Mouse (Mus musculus): ENCODE results near the gene Wdr17. TPM values are rescaled to one million over a fixed set of nuclear protein-coding genes. Genes with fewer than 3 reads are reported as not detected.

Wdr17 gene
- total and polyA plus RNA-seq, 2 experiments from 2014 or later, result 13.9 to 16.7 TPM

- 87% methylated on average over 2 of the region's 2 CpGs for WGBS
- TF ChIP-seq CTCF (IDR thresholded peaks at IDR 0.05), result no peak
- Histone ChIP-seq H3K4me1 (ENCODE audit: insufficient read depth, low read length) (no peaks in the 10 kb centered on the region), H3K36me3 (ENCODE audit: insufficient read depth, low read length) (no peaks in the 10 kb centered on the region), H3K27ac (ENCODE audit: low read depth, low read length) (no peak overlapping the region), H3K9ac (replicated peaks; ENCODE audit: low read length, poor library complexity, severe bottlenecking) (no peak overlapping the region), H3K4me3 (ENCODE audit: low read depth, low read length) (no peak overlapping the region), H3K9me3 (ENCODE audit: low read length) (no peaks in the 10 kb centered on the region), H3K27me3 (ENCODE audit: insufficient read depth, low read length) (no peaks in the 10 kb centered on the region), H3K4me2 (ENCODE audit: low read depth, low read length, poor library complexity, severe bottlenecking) (no peak overlapping the region)
- DNase-seq (ENCODE audit: low spot score) (no peak), ATAC-seq (ENCODE audit: low FRiP score) (no peak)
These were observed 12.5 kb upstream of the Wdr17 start for GRCm38 (mm10) chr8:54899444-54899843.

- no peaks in the 10 kb centered on the region for H3K27me3 ChIP-seq (ENCODE audit: insufficient read depth, low read length)
- no peak overlapping the region for H3K9ac ChIP-seq (replicated peaks; ENCODE audit: low read length, poor library complexity, severe bottlenecking)
- no peaks in the 10 kb centered on the region for H3K4me1 ChIP-seq (ENCODE audit: insufficient read depth, low read length)
- no peaks in the 10 kb centered on the region for H3K36me3 ChIP-seq (ENCODE audit: insufficient read depth, low read length)
- H3K27ac ChIP-seq (ENCODE audit: low read depth, low read length), result no peak overlapping the region
- 77% methylated on average over 2 of the region's 2 CpGs for WGBS
- TF ChIP-seq CTCF (IDR thresholded peaks at IDR 0.05), result no peak
- no peak overlapping the region for H3K4me2 ChIP-seq (ENCODE audit: low read depth, low read length, poor library complexity, severe bottlenecking)
- H3K9me3 ChIP-seq (ENCODE audit: low read length), result no peaks in the 10 kb centered on the region
- ATAC-seq (ENCODE audit: low FRiP score), result no peak
- no peak overlapping the region for H3K4me3 ChIP-seq (ENCODE audit: low read depth, low read length)
- DNase-seq (ENCODE audit: low spot score), result no peak
These were observed 7.8 kb upstream of the Wdr17 start for GRCm38 (mm10) chr8:54894637-54895322.

- H3K4me1 ChIP-seq (ENCODE audit: insufficient read depth, low read length), result no peaks in the 10 kb centered on the region
- no peak overlapping the region for H3K9ac ChIP-seq (replicated peaks; ENCODE audit: low read length, poor library complexity, severe bottlenecking)
- no peaks in the 10 kb centered on the region for H3K9me3 ChIP-seq (ENCODE audit: low read length)
- TF ChIP-seq CTCF (IDR thresholded peaks at IDR 0.05), result no peak
- no peak overlapping the region for H3K27ac ChIP-seq (ENCODE audit: low read depth, low read length)
- ATAC-seq (ENCODE audit: low FRiP score) (no peak), DNase-seq (ENCODE audit: low spot score) (no peak)
- no peak overlapping the region for H3K4me2 ChIP-seq (ENCODE audit: low read depth, low read length, poor library complexity, severe bottlenecking)
- WGBS, result 96% methylated on average over 1 of the region's 1 CpGs
- H3K36me3 ChIP-seq (ENCODE audit: insufficient read depth, low read length), result no peaks in the 10 kb centered on the region
- no peak overlapping the region for H3K4me3 ChIP-seq (ENCODE audit: low read depth, low read length)
- no peaks in the 10 kb centered on the region for H3K27me3 ChIP-seq (ENCODE audit: insufficient read depth, low read length)
These were observed 7.2 kb upstream of the Wdr17 start for GRCm38 (mm10) chr8:54894180-54894579.

GRCm38 (mm10) chr8:54886560-54886959 is 424 bp downstream of the Wdr17 start:
- WGBS, result 83% methylated on average over 4 of the region's 4 CpGs
- H3K9me3 ChIP-seq (ENCODE audit: low read length), result no peaks in the 10 kb centered on the region
- TF ChIP-seq CTCF (IDR thresholded peaks at IDR 0.05), result no peak
- H3K4me2 ChIP-seq (ENCODE audit: low read depth, low read length, poor library complexity, severe bottlenecking), result no peak overlapping the region
- H3K36me3 ChIP-seq (ENCODE audit: insufficient read depth, low read length), result no peaks in the 10 kb centered on the region
- no peak for ATAC-seq (ENCODE audit: low FRiP score)
- H3K4me1 ChIP-seq (ENCODE audit: insufficient read depth, low read length), result no peaks in the 10 kb centered on the region
- H3K27me3 ChIP-seq (ENCODE audit: insufficient read depth, low read length), result no peaks in the 10 kb centered on the region
- no peak for DNase-seq (ENCODE audit: low spot score)
- no peak overlapping the region for H3K9ac ChIP-seq (replicated peaks; ENCODE audit: low read length, poor library complexity, severe bottlenecking)
- H3K4me3 ChIP-seq (ENCODE audit: low read depth, low read length), result no peak overlapping the region
- no peak overlapping the region for H3K27ac ChIP-seq (ENCODE audit: low read depth, low read length)

GRCm38 (mm10) chr8:54876458-54876857 is 10.5 kb downstream of the Wdr17 start:
- Histone ChIP-seq H3K27ac (ENCODE audit: low read depth, low read length) (no peak overlapping the region), H3K4me3 (ENCODE audit: low read depth, low read length) (no peak overlapping the region), H3K9me3 (ENCODE audit: low read length) (no peaks in the 10 kb centered on the region), H3K4me2 (ENCODE audit: low read depth, low read length, poor library complexity, severe bottlenecking) (no peak overlapping the region), H3K27me3 (ENCODE audit: insufficient read depth, low read length) (no peaks in the 10 kb centered on the region), H3K4me1 (ENCODE audit: insufficient read depth, low read length) (no peaks in the 10 kb centered on the region), H3K36me3 (ENCODE audit: insufficient read depth, low read length) (no peaks in the 10 kb centered on the region), H3K9ac (replicated peaks; ENCODE audit: low read length, poor library complexity, severe bottlenecking) (no peak overlapping the region)
- WGBS, result 91% methylated on average over 4 of the region's 4 CpGs
- no peak for ATAC-seq (ENCODE audit: low FRiP score)
- DNase-seq (ENCODE audit: low spot score), result no peak
- TF ChIP-seq CTCF (IDR thresholded peaks at IDR 0.05), result no peak

- DNase-seq (ENCODE audit: low spot score) (peak; percentile 22), ATAC-seq (ENCODE audit: low FRiP score) (peak; percentile 75)
- no peak for TF ChIP-seq CTCF (IDR thresholded peaks at IDR 0.05)
- Histone ChIP-seq H3K9ac (replicated peaks; ENCODE audit: low read length, poor library complexity, severe bottlenecking) (no peak overlapping the region), H3K27me3 (ENCODE audit: insufficient read depth, low read length) (no peaks in the 10 kb centered on the region), H3K36me3 (ENCODE audit: insufficient read depth, low read length) (no peaks in the 10 kb centered on the region), H3K27ac (ENCODE audit: low read depth, low read length) (peak overlapping the region; percentile 79), H3K9me3 (ENCODE audit: low read length) (no peaks in the 10 kb centered on the region), H3K4me2 (ENCODE audit: low read depth, low read length, poor library complexity, severe bottlenecking) (no peak overlapping the region), H3K4me1 (ENCODE audit: insufficient read depth, low read length) (no peaks in the 10 kb centered on the region; the same call in 1 of the 2 replicates), H3K4me3 (ENCODE audit: low read depth, low read length) (no peak overlapping the region)
- 27% methylated on average over 1 of the region's 1 CpGs for WGBS
These were observed 22.3 kb downstream of the Wdr17 start for GRCm38 (mm10) chr8:54864761-54865064.
